Mouse (Mus musculus) megakaryocyte, embryonic 14.5 days (primary cell): Measurements from ENCODE around the gene Maneal.

Experiments used
- FLI1 ChIP-seq: IDR thresholded peaks from 2 replicates; pipeline ENCODE4 v1.6.1; 2012; ENCODE audit warnings: low read length, inconsistent platforms, mixed read lengths
- GATA1 ChIP-seq: IDR thresholded peaks from 3 replicates; pipeline ENCODE4 v1.6.1; 2012; ENCODE audit warnings: mixed read lengths, low read length, inconsistent platforms, borderline replicate concordance

- TF ChIP-seq GATA1 (no peak), FLI1 (no peak)
Measured at GRCm38 (mm10) chr4:124856294-124856693, 5.7 kb downstream of the Maneal start.
